ENCODE assay signal across 19 mouse cellular contexts in genomic region chr9:50032322-50033158, GRCm38 (mm10).
DNase-seq lines count a peak whose midpoint lies in the region; ATAC-seq and TF ChIP-seq lines count a peak whose summit lies in the region.
"Had no signal": no experiment of that assay in that cellular context is flagged by ENCODE, and none has a peak within 500 bp of the region (broad histone marks: within the 10 kb centered on the region; RNA-seq: fewer than 3 reads in every experiment).

No protein-coding gene starts in this region.

- no peak for ATAC-seq in hindbrain, embryonic 11.5 days (ENCODE audit: low FRiP score)
- ATAC-seq in lung, postnatal 0 days, result no peak
- peak; percentile 61 for ATAC-seq in stomach, embryonic 14.5 days (ENCODE audit: insufficient number of reproducible peaks, insufficient read depth, low FRiP score, low read depth)

- intact Hi-C loops in heart, postnatal 36 days (cut with DNase I), result no loop called here

- H3K4me1 ChIP-seq in hindbrain, embryonic 10.5 days (replicated peaks), result peaks cover 23% of the 10 kb centered on the region
- H3K4me1 ChIP-seq in hindbrain, embryonic 11.5 days (replicated peaks; ENCODE audit: control insufficient read depth, insufficient read depth, low read length), result no peaks in the 10 kb centered on the region
- no peaks in the 10 kb centered on the region for H3K4me1 ChIP-seq in lung, postnatal 0 days (ENCODE audit: insufficient read depth, low read depth, low read length)
- peaks cover 7% of the 10 kb centered on the region; the same call in 1 of the 2 replicates for H3K4me1 ChIP-seq in stomach, embryonic 14.5 days (ENCODE audit: control insufficient read depth, insufficient read depth, low read length)
- H3K4me1 ChIP-seq: heart, embryonic 13.5 days; limb, embryonic 15.5 days had no signal

- WGBS in hindbrain, embryonic 10.5 days, result 64% methylated on average over 9 of the region's 9 CpGs
- WGBS in hindbrain, embryonic 11.5 days, result 65% methylated on average over 9 of the region's 9 CpGs
- 41% methylated on average over 9 of the region's 9 CpGs for WGBS in lung, postnatal 0 days
- WGBS in stomach, embryonic 14.5 days, result 38% methylated on average over 9 of the region's 9 CpGs

- no peak for TF ChIP-seq CTCF in lung, postnatal 0 days (IDR thresholded peaks at IDR 0.05)
- TF ChIP-seq CTCF in brain, embryonic 14.5 days (IDR thresholded peaks at IDR 0.05; ENCODE audit: borderline replicate concordance, extremely low read depth, insufficient read depth, insufficient read length), result no peak

- H3K9me3 ChIP-seq in hindbrain, embryonic 10.5 days, result no peaks in the 10 kb centered on the region
- no peaks in the 10 kb centered on the region for H3K9me3 ChIP-seq in hindbrain, embryonic 11.5 days (ENCODE audit: control insufficient read depth, low read length)
- no peaks in the 10 kb centered on the region for H3K9me3 ChIP-seq in lung, postnatal 0 days (ENCODE audit: low read length)
- no peaks in the 10 kb centered on the region for H3K9me3 ChIP-seq in stomach, embryonic 14.5 days (ENCODE audit: control insufficient read depth, low read depth, low read length)
- H3K9me3 ChIP-seq: embryonic facial prominence, embryonic 13.5 days; forebrain, embryonic 10.5 days; heart, embryonic 13.5 days; hindbrain, embryonic 15.5 days; limb, embryonic 15.5 days had no signal

- no peaks in the 10 kb centered on the region for H3K36me3 ChIP-seq in hindbrain, embryonic 10.5 days
- H3K36me3 ChIP-seq in hindbrain, embryonic 11.5 days (ENCODE audit: control insufficient read depth, insufficient read depth, low read length), result no peaks in the 10 kb centered on the region
- no peaks in the 10 kb centered on the region for H3K36me3 ChIP-seq in lung, postnatal 0 days (ENCODE audit: insufficient read depth, low read length)
- no peaks in the 10 kb centered on the region for H3K36me3 ChIP-seq in stomach, embryonic 14.5 days (ENCODE audit: control insufficient read depth, insufficient read depth, low read length)
- H3K36me3 ChIP-seq: embryonic facial prominence, embryonic 13.5 days; forebrain, embryonic 10.5 days; heart, embryonic 13.5 days; hindbrain, embryonic 15.5 days; limb, embryonic 15.5 days had no signal

- no peak for TF ChIP-seq EP300 in lung, postnatal 0 days (IDR thresholded peaks at IDR 0.05)

- H3K27ac ChIP-seq in hindbrain, embryonic 10.5 days, result peak overlapping the region; percentile 26; the same call in 1 of the 2 replicates
- no peak overlapping the region for H3K27ac ChIP-seq in hindbrain, embryonic 11.5 days (ENCODE audit: low read depth, low read length)
- no peak overlapping the region for H3K27ac ChIP-seq in lung, postnatal 0 days (ENCODE audit: low read length)
- peak overlapping the region; percentile 52; the same call in 1 of the 2 replicates for H3K27ac ChIP-seq in stomach, embryonic 14.5 days (ENCODE audit: low read length)
- H3K27ac ChIP-seq: embryonic facial prominence, embryonic 13.5 days; forebrain, embryonic 10.5 days; heart, embryonic 13.5 days; hindbrain, embryonic 15.5 days; limb, embryonic 15.5 days; macrophage had no signal

- DNase-seq in hindbrain, embryonic 10.5 days (ENCODE audit: low spot score), result no peak
- DNase-seq in hindbrain, embryonic 11.5 days (ENCODE audit: low spot score), result no peak
- peak; percentile 6 for DNase-seq in lung, postnatal 0 days (ENCODE audit: low spot score)
- no peak for DNase-seq in lung, postnatal 14 days
- peak; percentile 37 for DNase-seq in brain, embryonic 14.5 days (ENCODE audit: low read depth)
- DNase-seq in left cerebral cortex, adult 8-10 months (ENCODE audit: low spot score in 2 of 2), result no peak
- no peak for DNase-seq in heart, postnatal 36 days
- DNase-seq: adrenal gland, adult 2 months; cerebellum, adult 18-20 months; kidney, postnatal 14 days; layer of hippocampus, adult 9-11 months; thymus, postnatal 4 days had no signal

- H3K9ac ChIP-seq in hindbrain, embryonic 11.5 days (ENCODE audit: low read depth, low read length), result no peak overlapping the region
- H3K9ac ChIP-seq in lung, postnatal 0 days (replicated peaks; ENCODE audit: low read depth), result no peak overlapping the region
- H3K9ac ChIP-seq in stomach, embryonic 14.5 days (replicated peaks; ENCODE audit: low read depth, low read length), result no peak overlapping the region
- H3K9ac ChIP-seq: embryonic facial prominence, embryonic 13.5 days; heart, embryonic 13.5 days; hindbrain, embryonic 15.5 days; limb, embryonic 15.5 days had no signal

- no peaks in the 10 kb centered on the region for H3K27me3 ChIP-seq in hindbrain, embryonic 10.5 days (ENCODE audit: insufficient read depth, poor library complexity, severe bottlenecking)
- H3K27me3 ChIP-seq in hindbrain, embryonic 11.5 days (ENCODE audit: control insufficient read depth, insufficient read depth, low read length), result no peaks in the 10 kb centered on the region
- no peaks in the 10 kb centered on the region for H3K27me3 ChIP-seq in lung, postnatal 0 days (replicated peaks; ENCODE audit: insufficient read depth, low read length)
- H3K27me3 ChIP-seq in stomach, embryonic 14.5 days (ENCODE audit: control insufficient read depth, insufficient read depth, low read length), result no peaks in the 10 kb centered on the region
- H3K27me3 ChIP-seq: heart, embryonic 13.5 days; hindbrain, embryonic 15.5 days; limb, embryonic 15.5 days had no signal

- no peak overlapping the region for H3K4me2 ChIP-seq in hindbrain, embryonic 11.5 days (replicated peaks; ENCODE audit: low read depth, low read length)
- H3K4me2 ChIP-seq in lung, postnatal 0 days (replicated peaks; ENCODE audit: low read depth, low read length), result no peak overlapping the region
- H3K4me2 ChIP-seq in stomach, embryonic 14.5 days (replicated peaks; ENCODE audit: low read depth, low read length), result no peak overlapping the region
- H3K4me2 ChIP-seq: embryonic facial prominence, embryonic 13.5 days; heart, embryonic 13.5 days; hindbrain, embryonic 15.5 days; limb, embryonic 15.5 days had no signal

- no peak overlapping the region for H3K4me3 ChIP-seq in hindbrain, embryonic 10.5 days
- H3K4me3 ChIP-seq in hindbrain, embryonic 11.5 days (ENCODE audit: low read depth, low read length), result no peak overlapping the region
- no peak overlapping the region for H3K4me3 ChIP-seq in lung, postnatal 0 days (ENCODE audit: low read depth, low read length)
- H3K4me3 ChIP-seq in stomach, embryonic 14.5 days (ENCODE audit: low read depth, low read length), result no peak overlapping the region
- H3K4me3 ChIP-seq: embryonic facial prominence, embryonic 13.5 days; forebrain, embryonic 10.5 days; heart, embryonic 13.5 days; hindbrain, embryonic 15.5 days; limb, embryonic 15.5 days had no signal

- TF ChIP-seq POLR2A in brain, embryonic 14.5 days (IDR thresholded peaks at IDR 0.05; ENCODE audit: borderline replicate concordance, extremely low read depth, insufficient read depth, insufficient read length, poor library complexity, severe bottlenecking), result no peak

Comparison
In these comparisons a context has a peak if more than half of its experiments do, and no peak if none do; other contexts are left out.
1. DNase-seq: peak in lung, postnatal 0 days (single experiment) and brain, embryonic 14.5 days (single experiment); none in hindbrain, embryonic 10.5 days (single experiment), hindbrain, embryonic 11.5 days (single experiment), lung, postnatal 14 days (single experiment), left cerebral cortex, adult 8-10 months (0 of 2) and heart, postnatal 36 days (0 of 2).
2. H3K27ac ChIP-seq: peak in hindbrain, embryonic 10.5 days (single experiment) and stomach, embryonic 14.5 days (single experiment); none in hindbrain, embryonic 11.5 days (single experiment) and lung, postnatal 0 days (single experiment).